Mouse (Mus musculus) ES-E14 (cell line): ENCODE measurements at regions not wholly inside any gene's neighbourhood (a gene's known extent, or its start where the extent isn't known, plus 50 kb on each side); places are given as distances from the start of the nearest gene placed in this dataset.

Source experiments
- DNase-seq: peaks from one replicate; pipeline ENCODE4 v3.0.0-alpha.2; 2013; ENCODE audit warnings: low read depth, low spot score
- H3K27ac ChIP-seq: 2 replicates; pipeline ENCODE4 v1.5.1; 2012; ENCODE audit warnings: low read depth, mild to moderate bottlenecking, low read length, moderate library complexity, mixed read lengths; ENCODE audit not compliant: poor library complexity, insufficient read depth, severe bottlenecking
- H3K36me3 ChIP-seq: 2 replicates; pipeline ENCODE4 v1.6.1; 2012; ENCODE audit warnings: mild to moderate bottlenecking, low read length, moderate library complexity, mixed read lengths; ENCODE audit not compliant: control insufficient read depth, poor library complexity, insufficient read depth, severe bottlenecking
- H3K4me1 ChIP-seq, 2 experiments: fragments of 150-350 bp in 1 of 2; sonication (generic) in 1 of 2; 2 replicates each; pipeline ENCODE4 v1.6.1; 2012; ENCODE audit warnings: low read length in 2 of 2, mild to moderate bottlenecking in 1 of 2, mixed read lengths in 1 of 2; ENCODE audit not compliant: control insufficient read depth in 2 of 2, insufficient read depth in 2 of 2, poor library complexity in 1 of 2
- H3K4me3 ChIP-seq, 2 experiments: fragments of 150-350 bp in 1 of 2; sonication (generic) in 1 of 2; 2 replicates each; pipeline ENCODE4 v1.5.1; 2012; ENCODE audit warnings: low read length in 2 of 2, low read depth in 1 of 2, mild to moderate bottlenecking in 1 of 2, mixed read lengths in 1 of 2; ENCODE audit not compliant: insufficient read depth in 1 of 2, poor library complexity in 1 of 2, severe bottlenecking in 1 of 2
- H3K9ac ChIP-seq: 2 replicates; pipeline ENCODE4 v1.6.1; 2012; ENCODE audit warnings: low read depth, mild to moderate bottlenecking, low read length, mixed read lengths; ENCODE audit not compliant: poor library complexity, insufficient read depth, severe bottlenecking
- H3K9me3 ChIP-seq: fragments of 150-350 bp; sonication (generic); 2 replicates; pipeline ENCODE4 v1.6.1; 2012; ENCODE audit warnings: low read depth, mild to moderate bottlenecking, low read length; ENCODE audit not compliant: control insufficient read depth, insufficient read depth
- CHD2 ChIP-seq: IDR thresholded peaks from 2 replicates; pipeline ENCODE4 v1.6.1; 2014; ENCODE audit warnings: mild to moderate bottlenecking, low read depth, low read length, inconsistent platforms
- HCFC1 ChIP-seq: IDR thresholded peaks from 2 replicates; pipeline ENCODE4 v1.6.1; 2012; ENCODE audit warnings: low read length, inconsistent platforms, borderline replicate concordance; ENCODE audit not compliant: insufficient read depth
- MAFK ChIP-seq: IDR thresholded peaks from 2 replicates; pipeline ENCODE4 v1.6.1; 2014; ENCODE audit warnings: mild to moderate bottlenecking, low read depth, low read length, inconsistent platforms; ENCODE audit not compliant: insufficient read depth
- ZC3H11A ChIP-seq: IDR thresholded peaks from 2 replicates; pipeline ENCODE4 v1.6.1; 2012; ENCODE audit warnings: low read depth, mild to moderate bottlenecking, inconsistent platforms, low read length, borderline replicate concordance
- ZNF384 ChIP-seq: IDR thresholded peaks from 2 replicates; pipeline ENCODE4 v1.6.1; 2012; ENCODE audit warnings: low read depth, low read length, inconsistent platforms
- in situ Hi-C, 2 experiments: fragments of 600-800 bp; cut with MboI; formaldehyde crosslinking; loops; one replicate each; pipeline ENCODE4 v1.15.1; 2025; ENCODE audit warnings: low sequenced_read_pairs in 2 of 2, inconsistent platforms in 1 of 2; ENCODE audit not compliant: unreplicated experiment in 2 of 2

GRCm38 (mm10) chr1:179854288-179854965, 50.9 kb upstream of the Ahctf1 start:
- in situ Hi-C loops, result loop anchor here in 1 of 2 experiments (10.0 kb wide), 3 partner anchors 250 to 370 kb away; no protein-coding TSS in a partner anchor
- Histone ChIP-seq H3K9me3 (no peaks in the 10 kb centered on the region), H3K4me3 (no peak overlapping the region), H3K9ac (no peak overlapping the region), H3K27ac (no peak overlapping the region), H3K36me3 (no peaks in the 10 kb centered on the region), H3K4me1 (no peaks in the 10 kb centered on the region)
- TF ChIP-seq ZNF384 (no peak), HCFC1 (no peak), CHD2 (no peak), ZC3H11A (no peak), MAFK (no peak)
- no peak for DNase-seq
